Mouse (Mus musculus) stomach, embryonic 14.5 days (tissue): ENCODE results near the gene Robo1. TPM values are rescaled to one million over a fixed set of nuclear protein-coding genes. Genes with fewer than 3 reads are reported as not detected.
A peak's percentile ranks its signal among the peaks of the same experiment; 100 is the strongest.

Experiments used
- ATAC-seq: fragments of 200-750 bp; cut with Nextera tagmentation; 2 replicates; pipeline ENCODE4 v1.8.0; 2017; ENCODE audit warnings: low read depth, moderate TSS enrichment; ENCODE audit not compliant: insufficient number of reproducible peaks, insufficient read depth, low FRiP score
- H3K27ac ChIP-seq: fragments of 300-500 bp; sonication (generic); 2 replicates; pipeline ENCODE4 v1.5.1; 2014; ENCODE audit warnings: mild to moderate bottlenecking, low read length, moderate library complexity, mixed read lengths
- H3K27me3 ChIP-seq: fragments of 300-500 bp; sonication (generic); 2 replicates; pipeline ENCODE4 v1.6.1; 2014; ENCODE audit warnings: low read length, control low read depth, mixed read lengths; ENCODE audit not compliant: control insufficient read depth, insufficient read depth
- H3K36me3 ChIP-seq: fragments of 300-500 bp; sonication (generic); 2 replicates; pipeline ENCODE4 v1.6.1; 2014; ENCODE audit warnings: mild to moderate bottlenecking, control low read depth, low read length, moderate library complexity, mixed read lengths; ENCODE audit not compliant: control insufficient read depth, insufficient read depth
- H3K4me1 ChIP-seq: fragments of 300-500 bp; sonication (generic); 2 replicates; pipeline ENCODE4 v1.6.1; 2014; ENCODE audit warnings: low read length, control low read depth, mixed read lengths; ENCODE audit not compliant: control insufficient read depth, insufficient read depth
- H3K4me2 ChIP-seq: fragments of 300-500 bp; sonication (generic); replicated peaks from 2 replicates; pipeline ENCODE4 v1.6.1; 2014; ENCODE audit warnings: low read depth, low read length, control low read depth
- H3K4me3 ChIP-seq: fragments of 300-500 bp; sonication (generic); 2 replicates; pipeline ENCODE4 v1.5.1; 2014; ENCODE audit warnings: low read depth, low read length, control low read depth
- H3K9ac ChIP-seq: fragments of 300-500 bp; sonication (generic); replicated peaks from 2 replicates; pipeline ENCODE4 v1.6.1; 2014; ENCODE audit warnings: low read depth, mild to moderate bottlenecking, control low read depth, low read length, moderate library complexity, mixed read lengths
- H3K9me3 ChIP-seq: fragments of 300-500 bp; sonication (generic); 2 replicates; pipeline ENCODE4 v1.6.1; 2016; ENCODE audit warnings: low read depth, low read length, control low read depth; ENCODE audit not compliant: control insufficient read depth
- WGBS: fragments of 180-500 bp; shearing (Covaris S2); extraction: QIAGEN DNeasy Blood & Tissue Kit; methylation state at CpG from one replicate; pipeline ENCODE4 v1.1.7; 2014; 5-methylcytosine and 5-hydroxymethylcytosine counted together
- polyA plus RNA-seq: library from polyadenylated mRNA; unstranded; fragments of >200 nt; fragmentation: Nextera tagmentation; extraction: Ambion mirVana; gene quantifications from 2 replicates; pipeline ENCODE4 v1.2.1, GENCODE M21; 2014

Gene Robo1
- polyA plus RNA-seq, 1 experiment from 2014 or later, result 37.5 TPM

- Histone ChIP-seq H3K27me3 (no peaks in the 10 kb centered on the region), H3K27ac (no peak overlapping the region), H3K4me1 (no peaks in the 10 kb centered on the region), H3K4me2 (no peak overlapping the region), H3K9me3 (no peaks in the 10 kb centered on the region), H3K36me3 (peaks cover 6% of the 10 kb centered on the region), H3K9ac (no peak overlapping the region), H3K4me3 (no peak overlapping the region)
- ATAC-seq, result no peak
- WGBS, result 93% methylated on average over 11 of the region's 11 CpGs
These were observed 704.8 kb downstream of the Robo1 start for GRCm38 (mm10) chr16:73012926-73013325.

- no peak for ATAC-seq
- WGBS, result 61% methylated on average over 8 of the region's 8 CpGs
- H3K4me3 ChIP-seq, result no peak overlapping the region
These were observed 706.4 kb downstream of the Robo1 start for GRCm38 (mm10) chr16:73014544-73014943.

GRCm38 (mm10) chr16:73015976-73016375 is 707.9 kb downstream of the Robo1 start:
- Histone ChIP-seq H3K4me1 (no peaks in the 10 kb centered on the region), H3K27me3 (no peaks in the 10 kb centered on the region), H3K27ac (no peak overlapping the region), H3K4me3 (no peak overlapping the region), H3K9me3 (no peaks in the 10 kb centered on the region), H3K4me2 (no peak overlapping the region), H3K36me3 (peaks cover 6% of the 10 kb centered on the region), H3K9ac (no peak overlapping the region)
- 76% methylated on average over 4 of the region's 4 CpGs for WGBS
- no peak for ATAC-seq

More at GRCm38 (mm10) chr16:73014544-73014943, 706.4 kb downstream of the Robo1 start:
- Histone ChIP-seq H3K4me2 (no peak overlapping the region), H3K9ac (no peak overlapping the region), H3K4me1 (no peaks in the 10 kb centered on the region), H3K36me3 (peaks cover 6% of the 10 kb centered on the region), H3K27ac (no peak overlapping the region), H3K9me3 (no peaks in the 10 kb centered on the region), H3K27me3 (no peaks in the 10 kb centered on the region)

GRCm38 (mm10) chr16:73016801-73017200 is 708.7 kb downstream of the Robo1 start:
- H3K9ac ChIP-seq, result no peak overlapping the region
- no peak for ATAC-seq
- H3K27ac ChIP-seq, result no peak overlapping the region
- no peaks in the 10 kb centered on the region for H3K27me3 ChIP-seq
- H3K9me3 ChIP-seq, result no peaks in the 10 kb centered on the region
- peaks cover 3% of the 10 kb centered on the region; the same call in 1 of the 2 replicates for H3K36me3 ChIP-seq
- H3K4me1 ChIP-seq, result no peaks in the 10 kb centered on the region
- 60% methylated on average over 7 of the region's 7 CpGs for WGBS
- H3K4me3 ChIP-seq, result no peak overlapping the region
- H3K4me2 ChIP-seq, result no peak overlapping the region

GRCm38 (mm10) chr16:73024326-73024725 is 716.2 kb downstream of the Robo1 start:
- 92% methylated on average over 13 of the region's 13 CpGs for WGBS
- Histone ChIP-seq H3K36me3 (0 out of 2 replicates have a peak, but pooled peaks cover 3% of the 10 kb centered on the region), H3K9me3 (no peaks in the 10 kb centered on the region), H3K27ac (no peak overlapping the region), H3K27me3 (no peaks in the 10 kb centered on the region), H3K4me3 (no peak overlapping the region), H3K4me2 (no peak overlapping the region), H3K4me1 (no peaks in the 10 kb centered on the region), H3K9ac (no peak overlapping the region)
- no peak for ATAC-seq

GRCm38 (mm10) chr16:73027692-73028091 is 719.6 kb downstream of the Robo1 start:
- no peak for ATAC-seq
- H3K4me2 ChIP-seq, result no peak overlapping the region
- no peak overlapping the region for H3K4me3 ChIP-seq
- H3K9me3 ChIP-seq, result no peaks in the 10 kb centered on the region
- no peaks in the 10 kb centered on the region for H3K4me1 ChIP-seq
- 0 out of 2 replicates have a peak, but pooled peaks cover 2% of the 10 kb centered on the region for H3K36me3 ChIP-seq
- no peak overlapping the region for H3K27ac ChIP-seq
- H3K9ac ChIP-seq, result no peak overlapping the region
- no peaks in the 10 kb centered on the region for H3K27me3 ChIP-seq
- WGBS, result 92% methylated on average over 14 of the region's 14 CpGs

GRCm38 (mm10) chr16:73030999-73031398 is 722.9 kb downstream of the Robo1 start:
- 73% methylated on average over 4 of the region's 4 CpGs for WGBS

GRCm38 (mm10) chr16:73035210-73035985 is 727.3 kb downstream of the Robo1 start:
- H3K27ac ChIP-seq, result no peak overlapping the region
- ATAC-seq, result no peak
- no peak overlapping the region for H3K9ac ChIP-seq
- peaks cover 16% of the 10 kb centered on the region; the same call in 1 of the 2 replicates for H3K36me3 ChIP-seq
- WGBS, result 93% methylated on average over 20 of the region's 20 CpGs
- H3K27me3 ChIP-seq, result no peaks in the 10 kb centered on the region
- no peak overlapping the region for H3K4me2 ChIP-seq
- H3K4me1 ChIP-seq, result no peaks in the 10 kb centered on the region
- no peaks in the 10 kb centered on the region for H3K9me3 ChIP-seq
- no peak overlapping the region for H3K4me3 ChIP-seq

More at GRCm38 (mm10) chr16:73030999-73031398, 722.9 kb downstream of the Robo1 start:
- H3K9ac ChIP-seq, result no peak overlapping the region
- H3K9me3 ChIP-seq, result no peaks in the 10 kb centered on the region
- no peak overlapping the region for H3K4me3 ChIP-seq
- H3K27me3 ChIP-seq, result no peaks in the 10 kb centered on the region
- H3K4me2 ChIP-seq, result no peak overlapping the region
- no peaks in the 10 kb centered on the region; the same call in 1 of the 2 replicates for H3K36me3 ChIP-seq
- H3K4me1 ChIP-seq, result no peaks in the 10 kb centered on the region
- no peak overlapping the region for H3K27ac ChIP-seq
- ATAC-seq, result 0 out of 2 replicates have a peak, but pooled peaks have one; percentile 28
